Mouse (Mus musculus) spleen, embryonic (tissue): ENCODE results near the gene Ndufa1.
"Not testable (repeated sequence)": the region's sequence is repeated elsewhere in the genome, so short reads cannot be mapped to it uniquely, and the experiment has no call there.

Experiments
- CTCF ChIA-PET: fragments of 350-600 bp; sonication (Branson Sonifier 250); formaldehyde crosslinking; loops from one replicate; lab custom pipeline; 2022; lab: Charles Lee

The Ndufa1 gene

GRCm38 (mm10) chrX:37191105-37191743, at the start of gene Ndufa1, which contains the start of gene Rnf113a1:
Gene Ndufa1, minus strand, starts transcription at chrX:37191163.
Gene Rnf113a1, plus strand, starts transcription at chrX:37191245.
- CTCF ChIA-PET: interaction anchor here (0.6 kb wide), 1 partner anchor 286 kb away, joined by 3 read pairs; no protein-coding TSS in a partner anchor

- CTCF ChIA-PET: not testable (repeated sequence)
These were observed 31.2 kb upstream of the Ndufa1 start, which contains the start of gene Rhox1 for GRCm38 (mm10) chrX:37222158-37222557. Gene Rhox1, minus strand, starts transcription at chrX:37222258.

- CTCF ChIA-PET: no interaction called here
These were observed 20.0 kb upstream of the Ndufa1 start, which contains the start of gene Gm9 for GRCm38 (mm10) chrX:37210941-37211340. Gene Gm9, minus strand, starts transcription at chrX:37211041.

GRCm38 (mm10) chrX:37198676-37199075, 7.7 kb upstream of the Ndufa1 start:
- CTCF ChIA-PET: no interaction called here

GRCm38 (mm10) chrX:37191744-37192379, 899 bp upstream of the Ndufa1 start:
- CTCF ChIA-PET: no interaction called here

- CTCF ChIA-PET: interaction anchor here (0.6 kb wide), 1 partner anchor 286 kb away, joined by 3 read pairs; no protein-coding TSS in a partner anchor
These were observed 233 bp downstream of the Ndufa1 start for GRCm38 (mm10) chrX:37190755-37191104.

- CTCF ChIA-PET: not testable (repeated sequence)
These were observed 6.6 kb downstream of the Ndufa1 start for GRCm38 (mm10) chrX:37184401-37184800.

- CTCF ChIA-PET: no interaction called here
These were observed 22.2 kb downstream of the Ndufa1 start, which contains the start of gene Akap14 for GRCm38 (mm10) chrX:37168742-37169141. Gene Akap14, minus strand, starts transcription at chrX:37168842.

GRCm38 (mm10) chrX:37167085-37167484, 23.9 kb downstream of the Ndufa1 start:
- CTCF ChIA-PET: no interaction called here

- CTCF ChIA-PET: no interaction called here
These were observed 27.8 kb downstream of the Ndufa1 start for GRCm38 (mm10) chrX:37163115-37163514.

- CTCF ChIA-PET: no interaction called here
These were observed 29.8 kb downstream of the Ndufa1 start for GRCm38 (mm10) chrX:37161169-37161568.

GRCm38 (mm10) chrX:37157839-37158238, 33.1 kb downstream of the Ndufa1 start:
- CTCF ChIA-PET: no interaction called here

GRCm38 (mm10) chrX:37144954-37145353, 46.0 kb downstream of the Ndufa1 start:
- CTCF ChIA-PET: interaction anchor here (0.6 kb wide), 1 partner anchor 12 kb away, joined by 5 read pairs; no protein-coding TSS in a partner anchor

GRCm38 (mm10) chrX:37144498-37144897, 46.5 kb downstream of the Ndufa1 start:
- CTCF ChIA-PET: interaction anchor here (0.6 kb wide), 1 partner anchor 12 kb away, joined by 5 read pairs; no protein-coding TSS in a partner anchor

GRCm38 (mm10) chrX:37141732-37142131, 49.2 kb downstream of the Ndufa1 start:
- CTCF ChIA-PET: no interaction called here
